Mouse (Mus musculus) liver, embryonic 14.5 days (tissue): ENCODE results near the gene Agtpbp1.

Source experiments
- CTCF ChIP-seq: IDR thresholded peaks from 2 replicates; pipeline ENCODE4 v1.5.1; 2016; ENCODE audit warnings: antibody characterized with exemption, low read depth, control low read depth
- EP300 ChIP-seq: IDR thresholded peaks from 2 replicates; pipeline ENCODE4 v1.6.1; 2016; ENCODE audit warnings: antibody characterized with exemption, low read depth

DNA sequence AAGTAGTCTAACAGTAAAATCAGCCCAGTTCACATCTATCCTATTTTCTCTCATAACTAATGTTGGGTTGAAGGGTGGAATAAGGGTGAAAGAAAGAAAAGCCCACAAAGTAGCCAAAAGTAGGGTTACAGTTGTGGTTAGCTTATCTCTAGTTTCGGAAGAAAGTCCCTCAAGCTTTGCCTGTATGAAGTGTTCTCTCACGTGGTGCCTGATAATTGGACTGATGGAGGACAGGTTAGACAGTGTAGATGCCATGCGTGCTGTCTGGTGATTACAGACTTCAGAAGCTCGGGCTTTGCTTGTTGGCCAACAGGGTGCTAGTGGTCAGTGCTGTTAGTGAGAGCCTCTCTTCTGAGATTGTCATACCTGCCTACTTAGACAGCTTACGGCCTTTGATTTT is 18.1 kb upstream of the Agtpbp1 start:
- TF ChIP-seq CTCF = no peak
- TF ChIP-seq EP300 = no peak
